Mouse (Mus musculus): ENCODE measurements at regions not wholly inside any gene's neighbourhood (a gene's known extent, or its start where the extent isn't known, plus 50 kb on each side); places are given as distances from the start of the nearest gene placed in this dataset.

DNA sequence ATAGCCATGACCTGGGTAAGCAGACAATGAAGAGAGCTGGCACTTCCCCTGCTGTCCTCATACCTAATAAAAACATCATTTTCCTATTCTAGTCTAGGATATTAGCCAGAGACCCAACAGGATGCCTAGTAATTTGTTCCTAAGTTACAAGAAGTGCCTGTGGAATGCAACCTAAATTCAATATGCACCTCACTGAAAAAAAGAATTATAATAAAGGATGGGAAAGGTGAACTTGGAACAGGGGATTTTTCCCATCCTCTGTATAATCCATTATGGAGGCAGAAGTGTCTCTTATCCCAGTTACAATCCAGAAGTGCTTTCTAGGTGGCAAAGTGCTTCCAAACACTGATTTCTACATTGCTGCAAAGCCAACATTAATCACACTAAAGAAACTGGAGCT, 79.8 kb upstream of the Akt3 start:
- no peak for ATAC-seq (replicated peaks; ENCODE audit: insufficient number of reproducible peaks, low FRiP score, low TSS enrichment, poor library complexity, severe bottlenecking)

DNA sequence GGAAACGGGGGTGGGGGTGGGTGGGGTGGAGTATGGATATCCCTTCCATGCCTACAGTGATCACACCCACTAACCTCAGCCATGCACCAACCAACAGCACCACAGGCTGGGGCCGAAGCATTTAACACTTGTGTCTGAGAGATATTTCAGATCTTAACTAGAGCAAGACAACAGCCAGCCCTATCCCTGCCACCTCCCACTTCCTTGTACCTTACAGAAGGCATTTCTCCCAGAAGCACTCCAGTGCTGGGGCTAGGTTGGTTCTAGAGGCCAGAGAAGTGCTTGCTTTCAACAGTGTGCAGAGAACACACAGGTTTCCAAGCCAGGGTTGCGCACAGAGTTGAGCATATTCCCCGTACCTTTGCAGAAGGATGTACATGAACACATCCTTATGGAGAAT, 79.1 kb upstream of the Akt3 start:
- ATAC-seq (replicated peaks; ENCODE audit: insufficient number of reproducible peaks, low FRiP score, low TSS enrichment, poor library complexity, severe bottlenecking) = no peak

DNA sequence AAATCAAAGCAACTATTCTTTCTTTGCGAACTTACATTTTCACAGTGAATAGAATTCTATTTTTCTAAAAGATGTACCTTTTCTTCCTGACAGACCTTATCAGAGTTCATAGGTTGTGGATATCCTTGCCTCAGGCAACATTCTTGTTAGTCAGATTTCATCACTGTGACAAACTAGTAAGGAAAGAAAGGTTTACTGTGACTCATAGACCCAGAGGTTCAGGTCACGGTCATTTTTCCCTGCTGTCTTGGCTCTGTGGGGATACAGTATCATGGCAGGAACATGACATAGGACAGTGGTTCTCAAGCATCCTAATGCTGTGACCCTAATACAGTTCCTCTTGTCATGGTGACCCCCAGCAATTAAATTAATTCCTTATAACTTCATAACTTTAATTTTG, 78.4 kb upstream of the Akt3 start:
- no peak for ATAC-seq (replicated peaks; ENCODE audit: insufficient number of reproducible peaks, low FRiP score, low TSS enrichment, poor library complexity, severe bottlenecking)

DNA sequence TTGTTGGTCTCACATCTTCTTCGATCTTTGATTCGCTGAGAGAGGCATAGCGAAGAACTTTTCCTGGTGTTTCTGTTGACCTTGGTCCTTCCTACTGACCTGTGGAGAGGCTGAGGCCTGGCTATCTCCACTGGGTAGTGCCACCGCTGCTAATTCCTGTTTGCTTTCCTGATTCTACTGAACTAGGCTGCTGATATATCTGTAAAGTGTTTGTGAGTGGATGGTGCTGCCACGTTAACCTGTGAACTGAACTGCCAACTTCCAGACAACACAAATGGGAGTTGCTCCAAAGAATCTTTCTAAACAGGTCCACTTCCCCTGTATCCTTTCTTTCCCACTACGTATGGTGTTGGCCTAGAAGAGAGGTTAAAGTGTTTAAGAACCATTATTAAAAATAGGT, 78.0 kb upstream of the Akt3 start:
- ATAC-seq (replicated peaks; ENCODE audit: insufficient number of reproducible peaks, low FRiP score, low TSS enrichment, poor library complexity, severe bottlenecking) = no peak

DNA sequence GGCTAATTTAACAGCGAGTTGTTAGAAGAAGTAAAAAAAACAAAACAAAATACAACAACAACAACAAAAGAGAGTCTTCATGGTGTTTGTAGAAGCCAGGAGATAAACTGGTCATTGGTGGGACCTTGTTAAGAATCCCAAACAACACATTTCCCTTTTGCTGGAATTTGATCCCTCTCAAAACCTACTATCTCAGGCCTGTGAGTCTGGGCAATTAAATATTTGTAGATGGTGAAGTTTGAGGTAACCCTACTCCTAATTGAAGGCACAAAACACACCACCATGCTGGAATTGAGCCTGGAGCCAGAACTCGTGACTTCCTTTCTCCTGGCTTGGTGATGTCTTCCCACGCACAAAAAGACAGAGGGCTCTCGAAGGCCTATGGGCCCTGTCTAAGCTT, 65.4 kb upstream of the Akt3 start:
- ATAC-seq (replicated peaks; ENCODE audit: insufficient number of reproducible peaks, low FRiP score, low TSS enrichment, poor library complexity, severe bottlenecking) = no peak

DNA sequence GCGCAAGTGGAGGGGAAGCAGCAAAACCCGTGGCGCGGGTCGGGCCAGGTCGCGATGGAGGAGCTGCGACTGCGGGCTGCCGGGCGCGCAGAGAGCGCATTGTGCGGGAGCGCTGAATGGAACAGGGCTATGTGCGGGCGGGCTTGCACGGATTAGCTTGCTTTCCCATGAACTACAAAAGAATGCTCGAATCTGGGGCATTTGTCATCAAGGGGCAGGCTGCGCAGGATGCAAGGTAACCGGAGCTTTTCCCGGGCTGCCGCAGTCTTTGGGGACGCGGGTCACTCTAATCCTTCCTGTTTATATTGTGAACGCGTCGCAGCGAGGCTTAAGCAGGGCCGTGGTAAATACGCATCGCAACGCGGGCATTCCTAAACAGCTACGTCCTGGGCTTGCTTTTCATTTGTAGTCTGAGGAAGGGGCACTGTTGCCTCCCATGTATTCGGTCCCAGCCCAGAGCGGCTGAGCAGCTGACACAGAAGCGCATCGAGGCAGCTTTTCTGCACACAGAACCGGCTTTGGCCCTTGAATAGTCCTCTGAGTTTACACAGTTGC, 64.8 kb upstream of the Akt3 start:
- ATAC-seq (replicated peaks; ENCODE audit: insufficient number of reproducible peaks, low FRiP score, low TSS enrichment, poor library complexity, severe bottlenecking) = no peak

DNA sequence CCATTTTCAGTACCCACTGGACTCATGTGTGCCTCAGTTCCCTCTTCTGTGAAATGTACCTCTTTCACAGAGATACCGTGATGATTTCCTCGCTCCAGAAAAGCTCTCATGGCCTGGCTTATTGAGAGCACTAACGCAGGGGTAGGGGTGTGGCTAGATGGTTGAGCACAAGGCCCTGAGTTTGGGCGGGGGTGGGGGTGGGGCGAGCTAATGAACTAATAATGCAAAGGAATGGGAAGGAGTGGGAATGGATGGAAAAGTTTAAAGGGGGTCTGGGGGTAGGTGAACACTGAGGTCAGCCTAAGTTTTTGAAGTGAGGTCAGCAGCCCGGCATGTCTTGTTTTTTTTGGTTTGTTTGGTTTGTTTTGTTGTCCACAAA, 64.3 kb upstream of the Akt3 start:
- no peak for ATAC-seq (replicated peaks; ENCODE audit: insufficient number of reproducible peaks, low FRiP score, low TSS enrichment, poor library complexity, severe bottlenecking)

DNA sequence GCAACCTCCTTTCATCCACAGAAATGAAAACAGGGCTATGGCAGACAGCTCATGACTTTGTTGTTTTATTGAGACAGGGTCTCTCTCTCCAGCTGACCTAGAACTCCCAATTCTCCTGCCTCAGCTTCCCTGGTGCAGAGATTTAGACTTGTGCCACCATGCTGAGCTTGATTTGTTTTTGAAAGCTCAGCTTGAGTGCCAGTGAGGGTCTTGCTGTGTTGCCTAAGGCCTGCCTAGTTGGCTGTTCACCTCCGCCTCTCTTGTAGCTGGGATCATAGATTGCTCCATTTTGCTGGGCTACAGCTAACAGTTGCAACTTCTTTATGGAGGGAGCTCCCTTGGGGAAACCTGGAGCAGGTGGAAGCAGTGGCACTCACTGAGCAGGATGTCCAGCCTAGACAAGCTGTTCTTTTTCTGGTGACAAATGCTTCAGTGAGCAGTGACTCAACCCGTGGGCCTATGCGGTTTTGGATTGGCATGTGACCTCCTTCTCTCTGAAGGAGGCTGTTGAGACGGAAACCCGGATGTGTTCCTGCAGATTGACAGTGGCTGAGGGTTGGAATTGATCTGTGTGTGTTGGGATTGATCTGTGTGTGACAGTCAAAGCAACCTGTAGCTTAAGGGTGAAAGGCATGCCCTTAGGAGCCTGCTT, 63.8 kb upstream of the Akt3 start:
- no peak for ATAC-seq (replicated peaks; ENCODE audit: insufficient number of reproducible peaks, low FRiP score, low TSS enrichment, poor library complexity, severe bottlenecking)

DNA sequence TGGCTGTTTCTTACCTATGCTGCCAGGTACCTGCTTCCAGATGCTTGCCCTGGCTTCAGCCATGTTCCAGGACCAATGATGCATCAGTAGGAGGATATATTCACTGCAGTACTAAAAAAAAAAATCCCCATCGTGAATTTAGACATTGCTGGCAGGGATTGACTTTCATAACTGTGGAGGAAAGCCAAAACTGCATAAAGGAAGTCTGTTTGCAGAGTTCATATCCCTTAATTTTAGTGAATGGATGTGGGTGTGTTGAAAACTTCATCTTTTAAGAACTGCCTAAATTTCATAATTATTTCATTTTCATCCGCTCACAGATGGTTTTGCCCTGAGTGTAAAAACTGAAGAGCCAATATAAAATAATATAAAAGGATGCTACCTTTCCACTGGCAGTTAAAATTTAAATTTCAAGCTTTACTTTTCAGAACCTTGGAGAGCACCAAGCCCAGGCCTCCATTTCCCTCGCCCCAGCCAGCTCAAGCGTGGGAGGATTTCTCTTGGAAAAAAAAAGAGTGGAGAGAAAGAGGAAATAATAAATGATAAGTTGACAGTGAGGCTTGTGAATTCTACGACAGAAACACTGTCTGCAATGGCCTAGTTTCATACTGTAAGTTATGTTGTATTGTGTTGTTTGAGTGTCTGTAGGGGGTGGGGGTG, 50.3 kb upstream of the Akt3 start:
- no peak for ATAC-seq (replicated peaks; ENCODE audit: insufficient number of reproducible peaks, low FRiP score, low TSS enrichment, poor library complexity, severe bottlenecking)

Measured in monocyte, adult 5-6 weeks (primary cell).